Mouse (Mus musculus) layer of hippocampus, adult 18-20 months (tissue): ENCODE data around the gene Arfgap2. TPM values are rescaled to one million over a fixed set of nuclear protein-coding genes. Genes with fewer than 3 reads are reported as not detected.
A peak's percentile ranks its signal among the peaks of the same experiment; 100 is the strongest.

Source experiments
- DNase-seq, 2 experiments: peaks; one replicate each; pipeline ENCODE4 v3.0.0; 2022; ENCODE audit warnings: low spot score in 2 of 2
- total RNA-seq, 2 experiments: library from RNA; stranded (reverse); gene quantifications; 2 replicates each; pipeline ENCODE4 v1.2.3; 2021

The Arfgap2 gene
- total RNA-seq, 2 experiments from 2014 or later, result 68.2 to 68.8 TPM

- no peak for DNase-seq
Observed at GRCm38 (mm10) chr2:91305926-91306325, 41.2 kb downstream of the Arfgap2 start.

DNA sequence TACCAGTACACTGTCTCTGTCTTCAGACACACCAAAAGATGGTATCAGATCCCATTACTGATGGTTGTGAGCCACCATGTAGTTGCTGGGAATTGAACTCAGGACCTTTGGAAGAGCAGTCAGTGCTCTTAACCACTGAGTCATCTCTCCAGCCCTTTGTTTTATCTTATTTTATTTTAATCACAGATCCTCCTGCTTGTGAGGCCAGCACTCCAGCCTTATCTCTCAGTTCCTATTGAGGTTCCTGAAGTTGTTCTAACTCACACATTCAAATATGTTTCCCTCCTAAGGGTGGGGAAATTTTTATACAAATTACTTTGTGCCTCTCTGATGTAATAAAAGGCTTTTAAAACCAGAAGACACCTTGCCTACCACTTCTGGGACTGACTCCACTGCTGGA, 41.8 kb downstream of the Arfgap2 start:
- DNase-seq, result no peak

GRCm38 (mm10) chr2:91308680-91309079, 43.9 kb downstream of the Arfgap2 start:
- DNase-seq, result no peak

- no peak for DNase-seq
Observed at GRCm38 (mm10) chr2:91309546-91309945, 44.8 kb downstream of the Arfgap2 start.

GRCm38 (mm10) chr2:91312578-91313311, 48.0 kb downstream of the Arfgap2 start:
- peak in 1 of 2 experiments; percentile 56 for DNase-seq

GRCm38 (mm10) chr2:91314184-91314583, 49.4 kb downstream of the Arfgap2 start:
- DNase-seq, result no peak

- DNase-seq, result no peak
Observed at GRCm38 (mm10) chr2:91320559-91321529, 56.1 kb downstream of the Arfgap2 start.

DNA sequence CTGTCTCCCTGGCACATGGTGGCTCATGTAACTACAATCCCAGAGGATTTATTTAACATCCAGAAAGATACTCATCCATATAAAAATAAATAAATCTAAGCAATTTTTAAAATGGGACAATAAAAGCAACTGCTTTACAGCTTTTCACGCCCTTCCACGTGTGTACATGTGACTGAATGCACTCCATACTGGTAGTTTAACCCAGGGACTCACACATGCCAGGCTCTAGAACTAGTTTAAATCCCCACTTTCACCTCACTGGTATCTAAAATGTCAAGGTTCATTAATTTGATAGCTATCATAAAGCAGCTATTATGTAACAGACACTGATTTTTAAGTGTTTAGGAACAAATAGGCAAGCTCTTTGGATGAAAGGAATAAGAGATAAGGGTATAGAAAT, 57.1 kb downstream of the Arfgap2 start:
- DNase-seq, result no peak

- no peak for DNase-seq
Observed at GRCm38 (mm10) chr2:91322490-91322889, 57.7 kb downstream of the Arfgap2 start.

DNA sequence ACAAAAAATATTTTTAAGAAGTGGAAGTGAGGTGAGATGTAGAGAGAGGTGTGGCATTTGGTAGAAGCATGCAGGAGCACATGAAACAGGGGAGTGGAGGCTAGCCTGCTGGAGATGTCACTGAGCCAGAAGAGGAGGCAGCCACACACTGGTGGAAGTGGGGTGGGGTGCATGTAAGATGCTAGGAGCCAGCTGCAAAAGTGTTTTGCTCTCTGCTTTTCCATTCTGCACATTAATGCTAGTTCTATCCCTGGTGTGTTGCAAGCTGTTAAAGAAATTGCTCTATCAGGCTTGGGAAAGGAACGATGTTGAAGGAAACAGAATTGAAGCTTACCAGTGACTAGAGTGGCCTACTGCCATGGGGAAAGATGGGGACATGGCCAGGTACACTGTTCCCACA, 59.6 kb downstream of the Arfgap2 start:
- DNase-seq, result no peak

GRCm38 (mm10) chr2:91324761-91325421, 60.1 kb downstream of the Arfgap2 start:
- DNase-seq, result peak in 1 of 2 experiments; percentile 60

Other genes with a start within 250 kb of the Arfgap2 start
- under 1 TPM; 0.23 to 0.57 TPM for gene Rapsn, start 229.4 kb upstream of the Arfgap2 start, total RNA-seq
- gene Psmc3, start 211.0 kb upstream of the Arfgap2 start, total RNA-seq, result 100 to 1,000 TPM; 199 to 219 TPM
- 10 to 100 TPM; 26.2 to 32.7 TPM for gene Slc39a13, start 194.6 kb upstream of the Arfgap2 start, total RNA-seq
- 1 to 10 TPM; 2.8 to 4.0 TPM for gene Spi1, start 182.6 kb upstream of the Arfgap2 start, total RNA-seq
- gene Mybpc3, start 146.8 kb upstream of the Arfgap2 start, total RNA-seq, result under 1 TPM; 0.12 to 0.18 TPM
- 100 to 1,000 TPM; 226 to 229 TPM for gene Madd, start 81.1 kb upstream of the Arfgap2 start, total RNA-seq
- gene Nr1h3, start 62.1 kb upstream of the Arfgap2 start, total RNA-seq, result 1 to 10 TPM; 3.9 to 4.3 TPM
- gene Acp2, start 62.1 kb upstream of the Arfgap2 start, total RNA-seq, result 10 to 100 TPM; 52.5 to 53.5 TPM
- gene Ddb2, start 28.0 kb upstream of the Arfgap2 start, total RNA-seq, result 10 to 100 TPM in 1 of 2 experiments, 1 to 10 TPM in 1; 9.5 to 11.2 TPM
- 10 to 100 TPM; 26.8 to 31.6 TPM for gene Pacsin3, start 9.0 kb upstream of the Arfgap2 start, total RNA-seq
- 100 to 1,000 TPM; 111 to 121 TPM for gene 1110051M20Rik, start 179.7 kb downstream of the Arfgap2 start, total RNA-seq
- gene Lrp4, start 192.5 kb downstream of the Arfgap2 start, total RNA-seq, result 10 to 100 TPM; 27.2 to 31.2 TPM